Mouse (Mus musculus): ENCODE measurements around the gene Abcf3.

Gene Abcf3

DNA sequence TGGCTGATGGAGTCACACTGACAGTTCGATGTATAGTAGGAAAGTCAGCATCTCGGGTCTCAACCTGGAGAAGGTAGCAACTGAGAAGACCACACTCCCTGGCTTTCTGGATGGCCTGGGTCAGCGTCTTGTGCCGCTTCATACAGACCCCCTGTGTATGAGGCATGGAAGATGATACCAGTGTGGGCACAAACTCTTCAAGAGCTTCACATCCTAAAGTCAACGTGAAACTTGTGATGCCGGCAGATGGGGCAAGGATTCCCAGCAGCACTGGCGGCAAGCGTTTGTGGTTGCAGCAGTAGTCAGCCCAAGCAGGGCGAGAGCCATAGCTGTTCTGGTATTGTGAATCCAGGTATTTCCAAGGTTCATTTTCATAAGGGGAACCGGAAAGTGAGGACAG lies 2.7 kb upstream of the Abcf3 start:
- no peak for DNase-seq (ENCODE audit: low spot score)

DNA sequence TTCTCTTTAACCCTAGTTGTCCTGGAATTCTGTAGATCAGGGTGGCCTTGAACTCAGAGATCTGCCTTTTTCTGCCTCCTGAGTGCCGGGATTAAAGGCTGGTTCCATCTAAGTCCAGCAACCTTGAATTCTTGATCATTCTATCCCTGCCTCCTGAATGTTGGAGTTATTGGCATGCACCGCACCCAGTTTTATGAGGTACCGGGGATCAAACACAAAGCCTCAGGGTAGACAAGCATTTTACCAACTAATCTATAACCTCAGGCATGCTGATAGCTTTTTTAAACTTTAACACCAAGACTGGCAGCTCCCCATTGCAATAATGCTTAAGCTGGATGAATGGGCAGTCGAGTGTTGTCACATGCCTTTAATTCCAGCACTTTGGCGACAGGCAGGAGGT lies 954 bp upstream of the Abcf3 start:
- no peak for DNase-seq (ENCODE audit: low spot score)

DNA sequence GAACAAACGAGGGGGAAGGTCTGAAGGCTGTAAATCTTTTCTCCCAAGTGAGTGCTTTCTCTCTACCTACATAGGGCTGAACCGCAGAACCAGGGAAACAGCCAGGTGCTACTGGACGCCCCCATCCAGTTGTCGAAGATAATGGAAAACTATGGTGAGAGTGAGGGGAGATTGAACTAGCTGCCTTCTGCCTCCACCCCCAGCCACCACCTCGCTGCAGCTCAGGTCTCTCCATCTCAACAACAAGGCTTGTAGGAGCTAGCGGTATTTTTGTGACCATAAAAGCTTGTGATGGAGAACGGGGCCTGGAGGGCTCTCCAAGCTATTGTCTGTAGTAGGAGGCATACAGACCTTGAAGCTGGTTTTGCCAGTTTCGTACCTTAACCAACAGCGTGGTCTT lies 784 bp downstream of the Abcf3 start:
- no peak for DNase-seq (ENCODE audit: low spot score)

GRCm38 (mm10) chr16:20551691-20552090 lies 3.3 kb downstream of the Abcf3 start:
- no peak for DNase-seq (ENCODE audit: low spot score)

DNA sequence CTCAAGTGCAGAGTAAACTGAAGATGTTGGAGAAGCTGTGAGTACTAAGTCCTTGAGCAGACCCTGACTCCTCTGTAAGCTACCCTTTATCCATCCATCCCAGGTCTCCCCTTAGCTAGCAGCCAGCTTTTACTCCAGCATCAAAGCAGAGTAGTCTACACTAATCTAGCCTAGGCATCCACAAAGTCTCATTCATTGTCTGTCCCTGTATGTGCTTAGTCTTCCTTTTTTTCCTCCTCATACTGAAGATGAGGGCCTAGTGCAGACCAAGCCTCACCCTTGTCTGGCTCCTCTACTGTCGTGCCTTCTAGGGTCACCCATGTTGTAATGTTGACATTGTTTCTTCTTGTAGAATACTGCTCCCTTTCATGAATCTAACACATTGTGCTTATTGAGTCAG lies 4.2 kb downstream of the Abcf3 start:
- DNase-seq (ENCODE audit: low spot score) = no peak

GRCm38 (mm10) chr16:20555000-20555399 lies 6.6 kb downstream of the Abcf3 start:
- DNase-seq (ENCODE audit: low spot score) = no peak

GRCm38 (mm10) chr16:20557381-20557780 lies 9.0 kb downstream of the Abcf3 start:
- DNase-seq (ENCODE audit: low spot score) = no peak

- no peak for DNase-seq (ENCODE audit: low spot score)
Observed at GRCm38 (mm10) chr16:20565075-20565474, 16.7 kb downstream of the Abcf3 start.

- no peak for DNase-seq (ENCODE audit: low spot score)
Observed at GRCm38 (mm10) chr16:20589366-20589938, 41.1 kb downstream of the Abcf3 start, which contains the start of gene Vwa5b2. Gene Vwa5b2 (plus strand): TSS chr16:20589471.

GRCm38 (mm10) chr16:20589939-20590679 lies 41.7 kb downstream of the Abcf3 start:
- no peak for DNase-seq (ENCODE audit: low spot score)

DNA sequence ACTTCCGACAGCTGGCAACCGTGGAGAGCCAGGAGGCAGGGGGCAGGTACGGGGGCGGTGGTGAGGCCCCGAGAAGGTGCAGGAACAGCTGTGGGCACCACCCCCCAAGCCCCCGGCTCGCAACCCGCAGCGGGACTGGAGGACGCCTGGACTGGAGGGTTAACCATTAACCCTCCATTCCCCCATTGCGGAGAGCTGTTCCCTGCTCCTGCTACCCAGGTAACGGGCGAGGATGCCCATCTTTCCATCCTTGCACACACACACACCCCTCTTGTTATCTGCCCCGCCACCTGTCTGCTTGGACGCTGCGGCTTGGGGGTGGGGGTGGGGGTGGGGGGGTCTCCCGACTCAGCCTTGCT lies 42.3 kb downstream of the Abcf3 start:
- DNase-seq (ENCODE audit: low spot score) = no peak

DNA sequence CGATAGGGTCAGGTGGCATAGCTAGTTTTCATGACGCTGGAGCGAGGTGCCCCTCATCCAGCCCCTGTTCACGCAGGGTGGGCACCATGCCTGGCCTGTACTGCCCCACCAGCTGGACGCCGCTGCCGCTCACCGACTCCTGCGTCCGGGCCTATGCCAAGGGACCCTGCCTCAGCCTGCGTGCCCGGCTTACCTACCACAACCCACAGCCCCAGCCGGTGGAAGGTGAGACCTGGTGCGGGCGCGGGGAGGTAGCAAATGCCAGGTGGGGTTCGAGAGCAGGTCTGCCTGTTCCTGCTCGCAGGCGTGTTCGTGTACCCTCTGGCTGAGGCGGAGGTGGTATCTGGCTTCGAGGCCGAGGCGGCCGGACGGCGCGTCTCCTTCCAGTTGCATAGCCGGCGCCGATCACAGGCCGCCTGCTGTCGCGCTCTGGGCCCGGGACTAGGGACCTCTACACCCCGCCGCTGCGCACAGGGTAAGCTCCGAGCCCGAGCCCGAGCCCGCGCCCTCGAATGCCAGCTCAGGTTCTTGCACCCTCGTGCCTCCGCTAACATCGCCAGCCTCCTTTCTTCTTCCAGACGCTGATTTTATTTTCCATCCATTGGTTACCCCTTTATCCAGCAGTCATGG lies 42.8 kb downstream of the Abcf3 start:
- no peak for DNase-seq (ENCODE audit: low spot score)

- DNase-seq (ENCODE audit: low spot score) = no peak
Observed at GRCm38 (mm10) chr16:20595060-20595673, 46.8 kb downstream of the Abcf3 start.

- no peak for DNase-seq (ENCODE audit: low spot score)
Observed at GRCm38 (mm10) chr16:20595737-20596136, 47.4 kb downstream of the Abcf3 start.

GRCm38 (mm10) chr16:20596687-20597441 lies 48.5 kb downstream of the Abcf3 start:
- DNase-seq (ENCODE audit: low spot score) = no peak

DNA sequence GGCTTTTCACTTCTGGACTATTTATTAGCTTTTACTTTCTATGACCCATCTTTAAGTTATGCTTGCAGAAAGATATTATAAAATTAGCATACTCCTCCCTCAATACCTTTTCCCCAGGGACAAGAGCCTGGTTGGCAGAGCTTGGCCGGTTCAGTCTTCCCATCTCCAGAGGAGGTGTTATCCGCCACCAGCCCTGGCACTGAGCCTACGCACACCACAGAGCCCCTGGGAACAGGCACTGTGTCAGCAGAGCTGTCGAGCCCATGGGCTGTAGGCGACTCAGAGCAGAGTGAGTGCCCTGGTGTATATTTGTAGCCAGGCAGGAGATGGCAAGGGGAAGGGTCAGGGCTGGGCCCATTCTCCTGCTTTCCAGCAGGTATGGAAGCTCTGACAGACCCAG lies 52.1 kb downstream of the Abcf3 start:
- no peak for DNase-seq (ENCODE audit: low spot score)

DNA sequence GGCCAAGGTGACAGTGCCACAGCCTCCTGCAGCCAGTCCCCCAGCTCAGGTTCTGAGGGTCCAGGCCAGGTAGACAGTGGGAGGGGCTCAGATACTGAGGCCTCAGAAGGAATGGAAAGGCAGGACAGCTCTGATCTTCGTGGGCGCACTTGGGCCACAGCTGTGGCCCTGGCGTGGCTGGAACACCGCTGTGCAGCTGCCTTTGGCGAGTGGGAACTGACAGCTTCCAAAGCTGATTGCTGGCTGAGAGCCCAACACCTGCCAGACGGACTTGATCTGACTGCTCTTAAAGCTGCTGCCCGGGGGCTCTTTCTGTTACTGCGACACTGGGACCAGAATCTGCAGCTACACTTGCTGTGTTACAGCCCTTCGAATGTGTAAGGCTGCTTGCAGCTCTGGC lies 56.3 kb downstream of the Abcf3 start:
- DNase-seq (ENCODE audit: low spot score) = no peak

DNA sequence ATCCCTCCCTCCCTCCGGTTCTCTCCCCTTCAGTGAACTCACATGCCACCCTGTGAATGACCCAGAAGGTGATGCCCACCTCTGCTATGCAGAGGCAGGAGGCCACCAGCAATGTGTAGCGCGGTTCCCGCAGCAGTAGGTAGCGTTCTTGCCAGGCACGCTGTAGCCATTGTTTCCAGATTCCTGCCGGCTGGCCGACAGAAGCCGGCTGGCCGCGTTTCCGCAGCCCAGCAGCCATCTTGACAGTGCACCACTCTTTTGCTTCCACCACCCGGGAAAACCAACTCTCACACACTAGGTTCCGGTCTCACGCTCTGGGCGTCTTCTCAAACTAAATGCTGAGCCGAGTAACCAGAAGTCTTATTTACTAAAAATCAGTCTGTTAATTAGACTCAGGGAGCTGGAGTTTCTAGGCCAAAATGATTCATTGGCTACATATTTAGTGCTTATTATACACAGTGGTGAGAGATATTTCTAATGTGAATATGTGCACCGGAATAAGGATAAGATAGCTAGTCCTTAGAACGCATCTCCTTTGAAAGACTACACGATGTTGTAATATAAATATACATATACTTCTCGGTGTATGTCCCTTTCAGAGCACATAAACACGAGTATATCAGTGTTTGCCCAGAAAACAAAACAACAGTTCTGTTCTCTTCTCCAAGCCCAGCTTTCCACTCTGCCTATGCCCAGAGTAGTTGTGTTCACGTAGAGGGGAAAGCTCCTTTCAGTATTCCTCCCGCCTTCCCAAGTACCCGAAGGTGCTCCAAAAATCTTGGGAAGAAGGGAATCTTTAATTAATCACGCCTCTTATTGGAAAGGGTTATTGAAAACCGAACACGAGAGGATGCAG lies 62.4 kb downstream of the Abcf3 start:
- DNase-seq (ENCODE audit: low spot score) = peak; percentile 69

Measured in urinary bladder, postnatal 25 days (tissue).